Mouse (Mus musculus): ENCODE measurements around the gene Lrba. TPM values are rescaled to one million over a fixed set of nuclear protein-coding genes. Genes with fewer than 3 reads are reported as not detected.
A peak's percentile ranks its signal among the peaks of the same experiment; 100 is the strongest.

The Lrba gene
- polyA plus RNA-seq, 1 experiment from 2014 or later = 5.7 TPM

DNA sequence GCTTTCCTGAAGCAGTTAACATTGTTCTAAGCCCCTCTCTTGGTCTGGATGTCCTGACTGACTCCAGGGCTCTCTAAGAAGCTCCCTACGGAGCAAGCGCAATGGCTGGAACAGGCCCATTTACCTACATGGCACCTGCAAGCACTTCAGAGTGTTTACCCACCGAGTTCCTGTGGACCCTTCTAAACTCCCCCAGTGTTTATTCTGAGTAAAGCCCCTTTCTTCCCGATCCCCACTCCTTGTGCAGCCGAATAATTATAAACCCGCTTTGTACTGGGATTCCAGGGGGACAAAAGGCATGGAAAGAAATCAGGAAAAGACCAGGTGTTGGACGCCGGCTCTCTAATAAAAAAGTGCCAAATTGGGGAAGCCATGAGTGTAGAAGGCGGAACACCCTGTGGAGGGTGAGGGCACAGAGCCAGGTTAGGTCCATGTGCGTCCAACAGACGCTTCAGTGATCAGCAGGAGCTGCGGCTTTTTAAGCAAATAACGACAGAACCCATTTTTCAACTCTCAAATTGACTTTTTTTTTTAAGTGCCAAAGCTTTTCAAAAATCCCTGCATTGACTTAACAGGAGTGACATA is 593.6 kb downstream of the Lrba start:
- 0 out of 2 replicates have a peak, but pooled peaks have one; percentile 51 for ATAC-seq (ENCODE audit: low FRiP score, low read depth)
- 43% methylated on average over 13 of the region's 13 CpGs for WGBS
- peak overlapping the region; percentile 50 for H3K27ac ChIP-seq (replicated peaks)

DNA sequence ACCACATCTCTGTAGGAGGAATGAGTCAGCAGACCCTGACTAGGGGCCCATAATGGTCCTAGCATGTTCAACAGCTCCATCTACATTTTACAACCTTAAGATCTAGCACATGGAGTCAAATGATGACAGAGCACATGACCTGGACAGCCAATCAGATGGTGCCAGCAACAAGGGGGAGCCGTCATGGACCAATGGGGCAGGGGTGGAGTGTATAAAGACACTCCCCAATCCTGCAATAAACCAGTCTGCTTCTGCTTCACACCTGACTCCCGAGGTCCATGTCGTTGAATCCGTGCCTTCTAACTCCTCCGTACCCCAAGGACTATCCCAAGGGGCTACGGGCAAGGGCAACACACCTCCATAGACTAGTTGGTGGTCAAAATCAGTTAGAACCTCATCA is 594.9 kb downstream of the Lrba start:
- Histone ChIP-seq H3K27ac (replicated peaks) (peak overlapping the region; percentile 20; the same call in 1 of the 2 replicates), H3K36me3 (peaks cover 4% of the 10 kb centered on the region; the same call in 1 of the 2 replicates), H3K27me3 (no peaks in the 10 kb centered on the region), H3K9me3 (no peaks in the 10 kb centered on the region), H3K4me1 (replicated peaks) (peaks cover 25% of the 10 kb centered on the region), H3K4me3 (no peak overlapping the region), H3K4me2 (no peak overlapping the region), H3K9ac (no peak overlapping the region)
- ATAC-seq (ENCODE audit: low FRiP score, low read depth) = peak; percentile 52
- 96% methylated on average over 6 of the region's 6 CpGs for WGBS

More for the DNA sequence above, 593.6 kb downstream of the Lrba start:
- Histone ChIP-seq H3K4me3 (no peak overlapping the region), H3K4me2 (no peak overlapping the region), H3K36me3 (peaks cover 12% of the 10 kb centered on the region), H3K27me3 (no peaks in the 10 kb centered on the region), H3K9me3 (no peaks in the 10 kb centered on the region), H3K4me1 (replicated peaks) (peaks cover 25% of the 10 kb centered on the region), H3K9ac (no peak overlapping the region)

- H3K27me3 ChIP-seq = no peaks in the 10 kb centered on the region
- 65% methylated on average over 10 of the region's 10 CpGs for WGBS
- no peak overlapping the region for H3K27ac ChIP-seq (replicated peaks)
Measured at GRCm38 (mm10) chr3:86820344-86820743, 595.9 kb downstream of the Lrba start.

GRCm38 (mm10) chr3:86821383-86821782 is 596.9 kb downstream of the Lrba start:
- WGBS = 53% methylated on average over 3 of the region's 3 CpGs
- ATAC-seq (ENCODE audit: low FRiP score, low read depth) = no peak
- no peaks in the 10 kb centered on the region for H3K27me3 ChIP-seq
- peaks cover 25% of the 10 kb centered on the region for H3K4me1 ChIP-seq (replicated peaks)
- 0 out of 2 replicates have a peak, but pooled peaks cover 3% of the 10 kb centered on the region for H3K36me3 ChIP-seq
- H3K9ac ChIP-seq = no peak overlapping the region
- no peaks in the 10 kb centered on the region for H3K9me3 ChIP-seq
- H3K27ac ChIP-seq (replicated peaks) = no peak overlapping the region
- no peak overlapping the region for H3K4me3 ChIP-seq
- H3K4me2 ChIP-seq = no peak overlapping the region

More at GRCm38 (mm10) chr3:86820344-86820743, 595.9 kb downstream of the Lrba start:
- Histone ChIP-seq H3K4me3 (no peak overlapping the region), H3K4me1 (replicated peaks) (peaks cover 25% of the 10 kb centered on the region), H3K36me3 (0 out of 2 replicates have a peak, but pooled peaks cover 3% of the 10 kb centered on the region), H3K9ac (no peak overlapping the region), H3K9me3 (no peaks in the 10 kb centered on the region), H3K4me2 (no peak overlapping the region)
- no peak for ATAC-seq (ENCODE audit: low FRiP score, low read depth)

GRCm38 (mm10) chr3:86827506-86827905 is 603.0 kb downstream of the Lrba start:
- 94% methylated on average over 3 of the region's 3 CpGs for WGBS

DNA sequence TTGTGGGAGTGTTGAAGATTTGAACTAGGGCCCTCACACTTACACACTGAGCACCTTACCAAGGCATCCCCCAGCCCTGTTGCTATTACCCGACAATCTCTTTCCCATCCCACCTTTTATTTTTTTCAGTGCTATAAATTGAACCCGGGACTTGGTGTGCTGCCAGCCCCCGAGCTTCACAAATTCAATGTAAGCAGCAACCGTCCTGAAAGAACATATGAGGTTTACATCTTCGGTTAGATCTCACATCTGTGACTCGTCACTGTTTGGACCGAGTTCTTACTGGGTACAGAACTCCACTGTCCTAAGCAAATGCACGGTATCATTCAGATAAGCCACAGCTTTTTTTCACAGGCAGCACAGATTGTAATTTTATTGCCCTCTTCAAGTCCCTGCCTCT is 607.6 kb downstream of the Lrba start:
- WGBS = 55% methylated on average over 8 of the region's 8 CpGs
- no peaks in the 10 kb centered on the region for H3K27me3 ChIP-seq
- H3K4me3 ChIP-seq = no peak overlapping the region
- 0 out of 2 replicates have a peak, but pooled peaks cover 4% of the 10 kb centered on the region for H3K36me3 ChIP-seq
- ATAC-seq (ENCODE audit: low FRiP score, low read depth) = no peak
- 0 out of 2 replicates have a peak overlapping the region, but pooled peaks have one; percentile 17 for H3K27ac ChIP-seq (replicated peaks)
- H3K9me3 ChIP-seq = no peaks in the 10 kb centered on the region
- no peak overlapping the region for H3K4me2 ChIP-seq
- H3K9ac ChIP-seq = no peak overlapping the region
- peaks cover 27% of the 10 kb centered on the region for H3K4me1 ChIP-seq (replicated peaks)

More at GRCm38 (mm10) chr3:86827506-86827905, 603.0 kb downstream of the Lrba start:
- Histone ChIP-seq H3K27ac (replicated peaks) (no peak overlapping the region), H3K4me1 (replicated peaks) (peaks cover 13% of the 10 kb centered on the region), H3K4me3 (no peak overlapping the region), H3K27me3 (no peaks in the 10 kb centered on the region), H3K4me2 (no peak overlapping the region), H3K9me3 (no peaks in the 10 kb centered on the region), H3K36me3 (0 out of 2 replicates have a peak, but pooled peaks cover 6% of the 10 kb centered on the region), H3K9ac (no peak overlapping the region)
- ATAC-seq (ENCODE audit: low FRiP score, low read depth) = no peak

Other genes starting within 250 kb of the Lrba start
- gene Prss48, start 222.2 kb upstream of the Lrba start, polyA plus RNA-seq (2015; fragmentation: Nextera tagmentation; extraction: Ambion mirVana) = not detected in 2 replicates
- gene Rps3a1, start 82.0 kb upstream of the Lrba start, polyA plus RNA-seq (2015; fragmentation: Nextera tagmentation; extraction: Ambion mirVana) = 515 and 586 TPM in 2 replicates